Mouse (Mus musculus): Measurements from ENCODE around the gene Rprd1b.

DNA sequence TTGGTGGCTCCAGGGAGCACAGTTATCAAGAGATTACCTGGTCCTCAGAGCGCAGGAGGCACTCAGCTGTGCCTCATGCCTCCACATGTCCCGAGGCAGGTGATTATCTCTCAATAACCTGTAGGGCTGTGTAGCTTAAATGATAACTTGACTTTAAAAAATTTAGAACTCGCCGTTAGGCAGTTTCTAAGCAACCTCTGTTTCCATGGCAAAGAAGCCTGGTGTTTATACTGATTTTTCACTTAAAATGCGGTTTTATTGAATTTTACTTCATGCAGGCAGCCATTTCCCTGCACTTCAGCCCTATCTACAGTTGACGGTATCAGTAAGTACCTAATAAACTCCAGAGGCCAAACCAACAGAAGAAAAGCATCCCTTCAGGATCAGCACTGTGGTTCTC, 42.1 kb upstream of the Rprd1b start:
- TF ChIP-seq CTCF (IDR thresholded peaks at IDR 0.05; ENCODE audit: extremely low read depth, insufficient read depth, insufficient read length, insufficient replicate concordance) (no peak), POLR2A (IDR thresholded peaks at IDR 0.05; ENCODE audit: low read depth, low read length) (no peak)

Measured in spleen, adult 2 months (tissue).